Mouse (Mus musculus): Measurements from ENCODE around the gene Twf2. TPM values are rescaled to one million over a fixed set of nuclear protein-coding genes. Genes with fewer than 3 reads are reported as not detected.
A peak's percentile ranks its signal among the peaks of the same experiment; 100 is the strongest.

Gene Twf2
- total RNA-seq, 2 experiments from 2014 or later: 122 to 142 TPM

DNA sequence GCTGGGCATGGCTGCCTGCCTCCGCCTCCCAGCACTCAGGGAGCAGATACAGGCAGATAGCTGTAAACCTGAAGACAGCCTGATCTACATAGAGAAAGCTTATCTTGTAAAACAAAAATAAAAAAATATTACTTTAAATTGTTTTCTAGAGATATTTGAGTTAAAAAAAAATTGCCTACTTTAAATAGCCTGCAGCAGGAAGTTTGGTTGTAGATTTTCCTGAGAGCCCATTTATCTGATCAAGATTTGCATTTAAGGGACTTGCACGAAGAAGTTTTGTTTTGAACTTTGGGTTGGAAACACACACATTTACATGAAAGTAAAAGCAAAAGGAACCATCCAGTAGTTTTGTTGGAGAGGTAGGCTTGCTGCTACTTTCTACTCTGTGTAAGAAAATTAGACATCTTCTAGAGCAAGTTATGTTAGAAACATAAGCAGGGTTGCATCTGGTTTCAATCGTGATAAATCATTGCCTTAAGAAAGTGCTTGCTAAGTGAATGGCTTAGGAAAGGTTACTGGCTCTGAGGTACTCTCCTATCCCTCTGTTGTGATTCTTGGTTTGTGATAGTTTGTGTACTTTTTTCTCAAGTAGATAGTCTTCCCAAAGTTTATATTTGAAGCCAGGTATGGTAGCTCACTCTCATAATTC is 27.2 kb upstream of the Twf2 start:
- intact Hi-C loops (cut with DNase I): no loop called here

DNA sequence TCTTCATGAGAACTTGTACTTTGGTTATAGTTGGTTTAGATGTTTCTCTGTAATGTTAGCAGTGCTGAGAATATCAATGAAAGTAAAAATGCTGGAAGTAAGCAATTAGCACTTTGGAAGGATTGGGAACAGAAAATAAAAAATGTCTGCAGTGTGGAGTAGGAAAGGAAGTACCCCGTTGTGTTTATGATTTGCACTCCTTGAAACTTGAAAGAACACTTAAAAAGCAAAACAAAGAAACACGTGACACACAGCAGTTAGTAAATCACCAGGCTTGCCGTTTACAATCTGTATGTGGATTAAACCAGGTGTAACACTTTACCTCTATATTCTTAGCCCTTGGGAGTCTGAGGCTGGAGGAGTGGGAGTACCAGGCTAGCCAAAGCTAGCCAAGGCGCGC is 26.1 kb upstream of the Twf2 start:
- no peak for DNase-seq
- intact Hi-C loops (cut with DNase I): no loop called here

More for the DNA sequence above, 27.2 kb upstream of the Twf2 start:
- no peak for DNase-seq

- DNase-seq: no peak
Observed at GRCm38 (mm10) chr9:106177799-106178198, 25.1 kb upstream of the Twf2 start.

DNA sequence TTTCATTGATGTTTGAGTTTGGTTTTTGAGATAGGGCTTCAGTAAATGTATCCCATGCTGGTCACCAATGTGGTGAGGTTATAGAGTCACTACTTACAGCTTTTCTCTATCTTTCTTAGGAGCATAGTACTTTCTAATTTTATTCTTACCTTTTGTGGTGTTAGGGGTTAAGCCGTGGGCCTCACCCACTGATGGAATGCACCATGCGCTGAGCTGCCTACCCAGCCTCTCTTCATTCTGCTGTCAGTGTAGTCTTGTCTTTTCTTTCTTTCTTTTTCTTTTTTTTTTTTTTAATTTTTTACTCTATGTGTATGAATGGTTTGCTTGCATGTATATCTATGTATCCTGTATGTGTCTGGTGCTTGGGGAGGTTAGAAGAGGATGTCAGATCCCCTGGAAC is 23.5 kb upstream of the Twf2 start:
- DNase-seq: no peak
- intact Hi-C loops (cut with DNase I): no loop called here

More at GRCm38 (mm10) chr9:106177799-106178198, 25.1 kb upstream of the Twf2 start:
- intact Hi-C loops (cut with DNase I): no loop called here

- no peak for DNase-seq
- intact Hi-C loops (cut with DNase I): no loop called here
Observed at GRCm38 (mm10) chr9:106179964-106180363, 22.9 kb upstream of the Twf2 start.

GRCm38 (mm10) chr9:106182146-106182545 is 20.8 kb upstream of the Twf2 start:
- intact Hi-C loops (cut with DNase I): no loop called here

GRCm38 (mm10) chr9:106183996-106184395 is 18.9 kb upstream of the Twf2 start:
- no peak for DNase-seq
- intact Hi-C loops (cut with DNase I): no loop called here

More at GRCm38 (mm10) chr9:106182146-106182545, 20.8 kb upstream of the Twf2 start:
- DNase-seq: no peak

DNA sequence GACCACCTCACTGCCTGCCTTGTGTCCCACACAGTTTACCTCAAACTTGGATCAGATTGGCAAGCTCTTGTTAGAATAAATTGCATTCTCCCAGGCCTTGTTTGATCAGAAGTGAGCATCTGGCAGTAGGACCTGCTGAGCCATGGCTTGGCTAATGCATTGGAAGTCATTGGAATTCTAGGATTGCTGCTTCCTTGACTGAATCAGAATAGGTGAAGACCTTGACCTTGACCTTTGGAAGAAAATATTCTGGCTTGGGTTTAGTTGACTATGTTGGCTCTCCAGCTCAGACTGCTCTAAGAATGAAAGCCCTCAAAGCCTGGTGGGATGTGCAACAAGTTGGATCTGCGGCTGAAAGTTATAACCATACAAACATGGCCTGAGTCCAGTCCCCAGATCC is 11.6 kb upstream of the Twf2 start:
- no peak for DNase-seq
- intact Hi-C loops (cut with DNase I): no loop called here

- no peak for DNase-seq
- intact Hi-C loops (cut with DNase I): no loop called here
Observed at GRCm38 (mm10) chr9:106192024-106192423, 10.9 kb upstream of the Twf2 start.

DNA sequence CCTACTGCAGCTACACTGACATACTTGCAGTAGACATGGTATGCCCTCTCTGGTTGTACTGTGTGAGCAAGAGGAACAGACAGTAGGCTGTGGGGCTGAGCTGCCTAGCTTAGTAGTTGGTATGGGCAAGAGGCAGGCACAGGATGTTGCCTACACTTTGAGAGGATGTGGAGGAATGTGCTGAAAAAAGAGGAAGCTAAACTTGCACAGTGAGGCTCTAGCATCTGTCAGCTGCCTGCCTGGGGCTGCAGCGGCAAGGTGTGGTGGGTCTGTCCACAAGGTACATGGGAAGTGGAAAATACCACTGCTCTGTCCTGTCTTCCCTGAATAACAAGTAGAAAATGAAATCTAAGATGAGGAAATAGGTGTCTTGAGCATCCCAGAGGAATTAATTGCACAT is 9.9 kb upstream of the Twf2 start:
- no peak for DNase-seq
- intact Hi-C loops (cut with DNase I): no loop called here

- intact Hi-C loops (cut with DNase I): no loop called here
Observed at GRCm38 (mm10) chr9:106193930-106194807, 8.7 kb upstream of the Twf2 start.

GRCm38 (mm10) chr9:106195693-106196092 is 7.2 kb upstream of the Twf2 start:
- intact Hi-C loops (cut with DNase I): no loop called here
- DNase-seq: no peak

More at GRCm38 (mm10) chr9:106193930-106194807, 8.7 kb upstream of the Twf2 start:
- DNase-seq: no peak

DNA sequence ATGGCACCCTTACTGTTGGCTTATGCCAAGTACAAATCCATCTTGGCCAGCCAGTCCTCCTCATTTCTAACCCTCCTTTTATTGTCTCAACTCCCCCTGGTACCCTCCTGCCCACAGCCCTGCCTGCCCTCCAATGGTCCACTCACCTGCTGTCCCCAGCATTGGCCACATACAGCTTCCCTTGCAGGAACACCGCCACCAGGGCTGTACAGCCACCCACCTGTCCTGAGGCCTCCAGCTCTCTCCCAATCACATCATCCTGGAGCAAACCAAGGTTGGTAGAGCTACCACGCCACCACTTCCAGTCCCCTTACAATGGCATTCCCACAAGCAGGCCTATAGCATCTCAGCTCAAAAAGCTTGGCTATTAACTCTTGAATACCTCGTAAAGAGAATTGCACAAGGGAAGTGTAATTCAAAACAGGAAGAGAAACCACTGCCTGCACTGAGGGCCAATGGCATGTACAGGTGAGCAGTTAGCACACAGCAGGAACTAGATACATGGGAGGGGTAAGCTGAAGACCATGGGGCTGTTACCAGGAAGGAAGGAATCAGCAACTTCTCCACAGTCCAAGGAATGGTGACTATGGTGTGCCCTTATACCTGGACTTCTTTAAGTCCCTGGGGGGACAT is 5.7 kb upstream of the Twf2 start:
- DNase-seq: no peak
- intact Hi-C loops (cut with DNase I): no loop called here

- intact Hi-C loops (cut with DNase I): no loop called here
- no peak for DNase-seq
Observed at GRCm38 (mm10) chr9:106197732-106198131, 5.2 kb upstream of the Twf2 start.

DNA sequence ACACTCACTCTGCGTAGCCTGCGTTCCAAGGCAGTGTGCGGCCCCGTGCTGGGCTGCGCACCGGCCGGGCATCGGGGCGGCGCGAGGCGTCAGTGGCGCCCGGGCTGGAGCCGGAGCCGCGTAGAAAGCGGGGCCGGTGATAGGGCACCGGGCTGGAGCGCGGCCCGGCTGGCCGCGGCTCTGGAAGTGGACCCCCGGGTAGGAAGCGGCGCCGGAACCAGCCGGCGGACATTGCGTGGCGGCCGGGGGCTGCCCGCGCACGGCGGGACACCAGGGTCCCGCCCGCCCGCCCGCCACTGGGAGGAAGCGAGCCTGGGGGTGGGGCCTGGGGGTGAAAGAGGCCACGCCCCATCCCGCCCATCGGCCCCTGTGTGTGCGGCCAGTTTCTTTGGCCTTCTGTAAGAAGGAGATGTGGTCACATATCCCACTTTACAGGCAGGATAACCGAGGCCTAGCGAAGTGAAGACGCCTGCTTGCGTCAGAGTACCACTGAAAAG is 3.9 kb upstream of the Twf2 start:
- peak; percentile 84 to 86 for DNase-seq
- intact Hi-C loops (cut with DNase I): no loop called here

DNA sequence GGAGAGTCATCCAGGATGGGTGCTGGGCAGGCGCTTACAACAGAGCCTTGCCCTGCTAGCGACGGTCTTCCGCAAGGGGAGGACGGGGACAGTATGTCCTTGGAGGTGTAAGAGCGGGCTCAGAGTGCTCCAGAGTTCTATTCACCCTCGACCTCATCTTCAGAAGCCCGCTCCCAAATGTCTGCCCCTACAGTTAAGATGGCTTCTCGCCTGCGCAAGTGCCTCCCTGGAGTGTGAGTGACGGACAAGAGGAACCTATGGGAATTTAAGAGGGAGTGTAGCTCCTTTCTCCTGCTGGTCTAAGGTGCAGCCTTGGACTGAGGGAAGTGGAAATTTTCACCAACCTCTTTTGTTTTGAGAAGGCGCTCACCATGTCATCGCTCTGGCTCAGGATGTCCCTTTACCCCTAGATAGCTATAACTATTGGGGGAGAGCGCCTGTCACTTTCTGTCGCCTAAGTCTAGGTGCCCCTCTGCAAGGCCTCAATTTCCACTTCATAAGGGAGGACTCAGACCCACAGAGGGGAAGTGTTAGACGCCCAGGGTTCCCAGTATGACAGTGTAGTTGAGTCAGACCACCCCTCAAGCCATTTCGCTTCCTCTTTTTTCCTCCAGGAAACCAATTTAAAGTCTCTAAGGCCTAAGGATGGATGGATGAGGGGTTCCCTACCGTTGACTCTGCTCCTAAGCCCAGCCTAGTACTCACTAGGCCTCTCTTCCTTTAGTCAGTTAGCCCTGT is 3.2 kb upstream of the Twf2 start, which contains the start of gene Ppm1m:
Ppm1m (minus strand) TSS at position 212 of the 738 bp plus-strand sequence.
- no peak for DNase-seq
- intact Hi-C loops (cut with DNase I): no loop called here

DNA sequence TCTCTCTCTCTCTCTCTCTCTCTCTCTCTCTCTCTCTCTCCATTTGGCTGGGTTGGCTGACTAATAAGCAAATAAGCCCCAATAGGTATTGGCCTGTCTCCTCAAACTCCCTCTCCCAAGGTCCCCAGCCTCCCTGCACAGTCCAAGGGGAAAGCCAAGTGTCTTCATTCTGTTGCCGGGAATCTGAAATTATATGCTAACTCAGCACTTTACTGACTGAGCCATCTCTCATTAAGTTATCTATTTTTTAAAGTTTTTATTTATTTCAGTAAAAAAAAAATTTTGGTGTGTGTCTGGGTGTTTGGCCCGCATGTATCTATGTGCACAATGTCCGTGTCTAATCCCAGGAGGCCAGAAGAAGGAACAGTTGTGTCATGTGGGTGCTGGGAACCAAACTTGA is 1.0 kb upstream of the Twf2 start:
- intact Hi-C loops (cut with DNase I): no loop called here
- DNase-seq: no peak

GRCm38 (mm10) chr9:106203990-106204851 is 1.3 kb downstream of the Twf2 start:
- DNase-seq: peak in 1 of 2 experiments; percentile 48
- intact Hi-C loops (cut with DNase I): no loop called here

DNA sequence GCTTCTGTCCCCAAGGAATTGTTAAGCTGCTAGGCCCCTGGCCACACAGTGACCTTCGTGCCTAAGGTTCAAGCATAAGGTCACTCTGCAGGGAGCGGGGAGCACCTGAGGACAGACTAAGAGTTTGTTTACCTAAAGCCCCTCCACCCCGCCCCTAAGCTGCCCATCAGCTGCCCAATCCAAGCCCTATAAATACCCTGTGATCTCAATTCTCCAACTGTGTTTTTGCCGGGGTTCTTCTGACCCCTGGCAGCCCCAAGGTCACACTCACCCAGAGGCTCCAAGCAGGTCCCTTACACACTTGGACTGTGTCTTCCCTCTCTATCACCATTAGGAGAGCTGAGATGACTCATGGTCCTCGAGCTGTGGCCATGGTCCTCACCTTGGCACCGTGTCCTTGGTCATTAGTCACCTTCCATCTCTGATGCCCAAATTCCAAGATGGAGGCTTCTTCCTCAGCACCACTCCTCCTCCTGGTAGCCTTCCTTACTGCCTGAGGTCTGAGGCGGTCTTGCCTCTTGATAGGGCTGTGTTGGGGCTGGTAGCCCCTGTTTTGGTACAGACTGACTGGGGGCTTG is 2.9 kb downstream of the Twf2 start:
- intact Hi-C loops (cut with DNase I): no loop called here
- no peak for DNase-seq
